Mouse (Mus musculus) fat pad, adult 2 months (tissue): ENCODE results near the gene Prkcb.
"Not testable (repeated sequence)": the region's sequence is repeated elsewhere in the genome, so short reads cannot be mapped to it uniquely, and the experiment has no call there.

Experiments
- DNase-seq: peaks from one replicate; pipeline ENCODE4 v3.0.0-alpha.2; 2011; ENCODE audit warnings: low read depth, low spot score; ENCODE audit errors: extremely low read depth

The Prkcb gene

GRCm38 (mm10) chr7:122288605-122289242 lies at the start of gene Prkcb:
Gene Prkcb (plus strand): TSS chr7:122288751.
- DNase-seq: no peak

- no peak for DNase-seq
Measured at GRCm38 (mm10) chr7:122238939-122239338, 49.6 kb upstream of the Prkcb start.

GRCm38 (mm10) chr7:122240413-122241119 lies 48.0 kb upstream of the Prkcb start:
- no peak for DNase-seq

GRCm38 (mm10) chr7:122242260-122242659 lies 46.3 kb upstream of the Prkcb start:
- no peak for DNase-seq

GRCm38 (mm10) chr7:122242744-122243143 lies 45.8 kb upstream of the Prkcb start:
- not testable (repeated sequence) for DNase-seq

- DNase-seq: no peak
Measured at GRCm38 (mm10) chr7:122244166-122244565, 44.4 kb upstream of the Prkcb start.

GRCm38 (mm10) chr7:122244584-122244983 lies 44.0 kb upstream of the Prkcb start:
- DNase-seq: no peak

- no peak for DNase-seq
Measured at GRCm38 (mm10) chr7:122245976-122246375, 42.6 kb upstream of the Prkcb start.

GRCm38 (mm10) chr7:122247254-122247864 lies 41.2 kb upstream of the Prkcb start:
- no peak for DNase-seq

- DNase-seq: no peak
Measured at GRCm38 (mm10) chr7:122249321-122249821, 39.2 kb upstream of the Prkcb start.

GRCm38 (mm10) chr7:122251197-122252011 lies 37.1 kb upstream of the Prkcb start:
- no peak for DNase-seq

- DNase-seq: no peak
Measured at GRCm38 (mm10) chr7:122256722-122257121, 31.8 kb upstream of the Prkcb start.

- DNase-seq: no peak
Measured at GRCm38 (mm10) chr7:122258521-122258920, 30.0 kb upstream of the Prkcb start.

GRCm38 (mm10) chr7:122260055-122260602 lies 28.4 kb upstream of the Prkcb start:
- DNase-seq: no peak

- DNase-seq: no peak
Measured at GRCm38 (mm10) chr7:122268983-122269486, 19.5 kb upstream of the Prkcb start.

- no peak for DNase-seq
Measured at GRCm38 (mm10) chr7:122272334-122272733, 16.2 kb upstream of the Prkcb start.

GRCm38 (mm10) chr7:122279580-122279979 lies 9.0 kb upstream of the Prkcb start:
- no peak for DNase-seq

GRCm38 (mm10) chr7:122280334-122280733 lies 8.2 kb upstream of the Prkcb start:
- no peak for DNase-seq

- DNase-seq: no peak
Measured at GRCm38 (mm10) chr7:122282584-122282983, 6.0 kb upstream of the Prkcb start.

- DNase-seq: no peak
Measured at GRCm38 (mm10) chr7:122287217-122287616, 1.3 kb upstream of the Prkcb start.
